Mouse (Mus musculus) hindbrain, embryonic 11.5 days (tissue): Measurements from ENCODE around the gene Ssxb1. TPM values are rescaled to one million over a fixed set of nuclear protein-coding genes. Genes with fewer than 3 reads are reported as not detected.
"Not testable (repeated sequence)": the region's sequence is repeated elsewhere in the genome, so short reads cannot be mapped to it uniquely, and the experiment has no call there.

Experiments used
- ATAC-seq: fragments of 200-750 bp; cut with Nextera tagmentation; 2 replicates; pipeline ENCODE4 v1.8.0; 2017; ENCODE audit warnings: mild to moderate bottlenecking, moderate TSS enrichment, moderate library complexity; ENCODE audit not compliant: low FRiP score
- DNase-seq: peaks from one replicate; pipeline ENCODE4 v3.0.0-alpha.2; 2015; ENCODE audit warnings: low spot score
- H3K27ac ChIP-seq: fragments of 300-500 bp; sonication (generic); 2 replicates; pipeline ENCODE4 v1.5.1; 2014; ENCODE audit warnings: mild to moderate bottlenecking, low read depth, low read length
- H3K27me3 ChIP-seq: fragments of 300-500 bp; sonication (generic); 2 replicates; pipeline ENCODE4 v1.6.1; 2014; ENCODE audit warnings: mild to moderate bottlenecking, low read length, moderate library complexity, mixed read lengths; ENCODE audit not compliant: control insufficient read depth, insufficient read depth
- H3K36me3 ChIP-seq: fragments of 300-500 bp; sonication (generic); 2 replicates; pipeline ENCODE4 v1.6.1; 2014; ENCODE audit warnings: mild to moderate bottlenecking, low read length, moderate library complexity, mixed read lengths; ENCODE audit not compliant: control insufficient read depth, insufficient read depth
- H3K4me1 ChIP-seq: fragments of 300-500 bp; sonication (generic); replicated peaks from 2 replicates; pipeline ENCODE4 v1.6.1; 2014; ENCODE audit warnings: low read length, mixed read lengths; ENCODE audit not compliant: control insufficient read depth, insufficient read depth
- H3K4me2 ChIP-seq: fragments of 300-500 bp; sonication (generic); replicated peaks from 2 replicates; pipeline ENCODE4 v1.6.1; 2014; ENCODE audit warnings: mild to moderate bottlenecking, low read depth, low read length
- H3K4me3 ChIP-seq: fragments of 300-500 bp; sonication (generic); 2 replicates; pipeline ENCODE4 v1.5.1; 2014; ENCODE audit warnings: low read depth, low read length
- H3K9ac ChIP-seq: fragments of 300-500 bp; sonication (generic); 2 replicates; pipeline ENCODE4 v1.6.1; 2014; ENCODE audit warnings: low read depth, low read length
- H3K9me3 ChIP-seq: fragments of 300-500 bp; sonication (generic); 2 replicates; pipeline ENCODE4 v1.6.1; 2016; ENCODE audit warnings: low read length; ENCODE audit not compliant: control insufficient read depth
- WGBS: fragments of 180-500 bp; shearing (Covaris S2); extraction: QIAGEN DNeasy Blood & Tissue Kit; methylation state at CpG from one replicate; pipeline ENCODE4 v1.1.7; 2014; 5-methylcytosine and 5-hydroxymethylcytosine counted together
- polyA plus RNA-seq: library from polyadenylated mRNA; unstranded; fragments of >200 nt; fragmentation: Nextera tagmentation; extraction: Ambion mirVana; gene quantifications from 2 replicates; pipeline ENCODE4 v1.2.1, GENCODE M21; 2014

Ssxb1 gene
- not detected in 2 replicates for polyA plus RNA-seq

- not testable (repeated sequence) for H3K9me3 ChIP-seq, ATAC-seq, H3K4me3 ChIP-seq, H3K27ac ChIP-seq, H3K4me2 ChIP-seq, H3K27me3 ChIP-seq, DNase-seq, H3K36me3 ChIP-seq, H3K4me1 ChIP-seq, H3K9ac ChIP-seq
- WGBS = 36% methylated on average over 1 of the region's 1 CpGs
These were observed at the start of gene Ssxb1 for GRCm38 (mm10) chrX:8413005-8413404. Gene Ssxb1 (plus strand): TSS chrX:8413305.

GRCm38 (mm10) chrX:8366678-8367077 is 46.4 kb upstream of the Ssxb1 start, which contains the start of gene Ssxb9:
Gene Ssxb9 (plus strand): TSS chrX:8366978.
- not testable (repeated sequence) for H3K4me3 ChIP-seq, H3K27me3 ChIP-seq, DNase-seq, H3K9me3 ChIP-seq, H3K36me3 ChIP-seq, H3K4me1 ChIP-seq, H3K27ac ChIP-seq, ATAC-seq, H3K9ac ChIP-seq, H3K4me2 ChIP-seq
- WGBS = 36% methylated on average over 1 of the region's 1 CpGs

- not testable (repeated sequence) for ATAC-seq, H3K4me2 ChIP-seq, H3K4me1 ChIP-seq, H3K27ac ChIP-seq, H3K9me3 ChIP-seq, H3K27me3 ChIP-seq, H3K36me3 ChIP-seq, DNase-seq, H3K9ac ChIP-seq, H3K4me3 ChIP-seq
- 62% methylated on average over 2 of the region's 2 CpGs for WGBS
These were observed 48.5 kb downstream of the Ssxb1 start, which contains the start of gene Ssxb2 for GRCm38 (mm10) chrX:8461626-8462025. Gene Ssxb2 (minus strand): TSS chrX:8461726.

Other genes with a start within 250 kb of the Ssxb1 start
- 10.5 and 13.2 TPM in 2 replicates for gene Tbc1d25, start 237.1 kb upstream of the Ssxb1 start, polyA plus RNA-seq
- 38.1 and 39.3 TPM in 2 replicates for gene Ebp, start 219.8 kb upstream of the Ssxb1 start, polyA plus RNA-seq
- gene Porcn, start 206.8 kb upstream of the Ssxb1 start, polyA plus RNA-seq = 20.3 and 20.4 TPM in 2 replicates
- 42.8 and 43.3 TPM in 2 replicates for gene Ftsj1, start 160.9 kb upstream of the Ssxb1 start, polyA plus RNA-seq
- 5.5 and 5.7 TPM in 2 replicates for gene Slc38a5, start 142.2 kb upstream of the Ssxb1 start, polyA plus RNA-seq
- gene Ssxb10, start 85.9 kb upstream of the Ssxb1 start, polyA plus RNA-seq = not detected in 2 replicates
- gene Ssxb9, start 46.3 kb upstream of the Ssxb1 start, polyA plus RNA-seq = not detected in 2 replicates
- not detected in 2 replicates for gene Ssxb2, start 48.4 kb downstream of the Ssxb1 start, polyA plus RNA-seq
- not detected in 2 replicates for gene Gm14459, start 111.6 kb downstream of the Ssxb1 start, polyA plus RNA-seq
- gene Ssxb6, start 134.9 kb downstream of the Ssxb1 start, polyA plus RNA-seq = not detected in 2 replicates
- not detected in 2 replicates for gene Ssxb3, start 178.5 kb downstream of the Ssxb1 start, polyA plus RNA-seq